Mouse (Mus musculus) gastrocnemius, adult 18-20 months (tissue): ENCODE measurements around the gene Nr3c2. TPM values are rescaled to one million over a fixed set of nuclear protein-coding genes. Genes with fewer than 3 reads are reported as not detected.

Experiments
- DNase-seq: peaks from one replicate; pipeline ENCODE4 v3.0.0; 2021; ENCODE audit warnings: low spot score
- long read RNA-seq, 2 experiments: library from polyadenylated mRNA; stranded (forward); transcript quantifications; one replicate each; pipeline ENCODE4 v2.0.0; 2021
- total RNA-seq, 2 experiments: library from RNA; stranded (reverse); gene quantifications; 2 replicates each; pipeline ENCODE4 v1.2.3; 2021

The Nr3c2 gene
- 10 to 100 TPM; 16.4 to 19.3 TPM for total RNA-seq
- long read RNA-seq, experiment 1, full-length matches to known transcripts = 2 of 5 reads
- long read RNA-seq, experiment 1, partial matches to known transcripts = 0 of 5 reads
- long read RNA-seq, experiment 1, other reads (novel, unspliced or antisense) = 3 of 5 reads
- long read RNA-seq, experiment 2, full-length matches to known transcripts = 1 of 3 reads
- long read RNA-seq, experiment 2, partial matches to known transcripts = 2 of 3 reads
- long read RNA-seq, experiment 2, other reads (novel, unspliced or antisense) = 0 of 3 reads

- no peak for DNase-seq
Observed at GRCm38 (mm10) chr8:76899411-76900154, at the start of gene Nr3c2. Gene Nr3c2 (plus strand): TSS chr8:76899442.

- no peak for DNase-seq
Observed at GRCm38 (mm10) chr8:76858534-76858933, 40.7 kb upstream of the Nr3c2 start.

- DNase-seq = no peak
Observed at GRCm38 (mm10) chr8:76859709-76860108, 39.5 kb upstream of the Nr3c2 start.

- DNase-seq = no peak
Observed at GRCm38 (mm10) chr8:76863066-76863465, 36.2 kb upstream of the Nr3c2 start.

- no peak for DNase-seq
Observed at GRCm38 (mm10) chr8:76876809-76877208, 22.4 kb upstream of the Nr3c2 start.

- DNase-seq = no peak
Observed at GRCm38 (mm10) chr8:76897050-76897449, 2.2 kb upstream of the Nr3c2 start.

GRCm38 (mm10) chr8:76898721-76899410 lies 376 bp upstream of the Nr3c2 start:
- DNase-seq = peak; percentile 72

- peak; percentile 31 for DNase-seq
Observed at GRCm38 (mm10) chr8:76900155-76901141, 1.2 kb downstream of the Nr3c2 start.

- DNase-seq = peak; percentile 99
Observed at GRCm38 (mm10) chr8:76901430-76902204, 2.4 kb downstream of the Nr3c2 start.

GRCm38 (mm10) chr8:76902205-76903078 lies 3.2 kb downstream of the Nr3c2 start:
- no peak for DNase-seq

GRCm38 (mm10) chr8:76911206-76911605 lies 12.0 kb downstream of the Nr3c2 start:
- no peak for DNase-seq

GRCm38 (mm10) chr8:76912678-76913077 lies 13.4 kb downstream of the Nr3c2 start:
- DNase-seq = no peak

- no peak for DNase-seq
Observed at GRCm38 (mm10) chr8:76913207-76913606, 14.0 kb downstream of the Nr3c2 start.

- no peak for DNase-seq
Observed at GRCm38 (mm10) chr8:76915260-76915659, 16.0 kb downstream of the Nr3c2 start.

GRCm38 (mm10) chr8:76919546-76919945 lies 20.3 kb downstream of the Nr3c2 start:
- no peak for DNase-seq

GRCm38 (mm10) chr8:76924150-76924549 lies 24.9 kb downstream of the Nr3c2 start:
- no peak for DNase-seq

- DNase-seq = no peak
Observed at GRCm38 (mm10) chr8:76928326-76928725, 29.1 kb downstream of the Nr3c2 start.

GRCm38 (mm10) chr8:76928808-76929207 lies 29.6 kb downstream of the Nr3c2 start:
- no peak for DNase-seq

GRCm38 (mm10) chr8:76965046-76965445 lies 65.8 kb downstream of the Nr3c2 start:
- no peak for DNase-seq
